Mouse (Mus musculus): Measurements from ENCODE around the gene Fat3.

- TF ChIP-seq CTCF (IDR thresholded peaks at IDR 0.05; ENCODE audit: borderline replicate concordance, insufficient read depth, low read depth, low read length): no peak
- no peak for TF ChIP-seq POLR2A (IDR thresholded peaks at IDR 0.05; ENCODE audit: borderline replicate concordance, insufficient read depth, low read length)
Measured at GRCm38 (mm10) chr9:16499621-16500381, 1.3 kb downstream of the Fat3 start.

Data from cerebellum, adult 2 months (tissue).